Mouse (Mus musculus) NIH3T3 (cell line): Measurements from ENCODE around the gene Slc35e3.
"Not testable (repeated sequence)": the region's sequence is repeated elsewhere in the genome, so short reads cannot be mapped to it uniquely, and the experiment has no call there.

Source experiments
- DNase-seq: peaks from one replicate; pipeline ENCODE4 v3.0.0-alpha.2; 2012; ENCODE audit warnings: low read depth

The Slc35e3 gene

GRCm38 (mm10) chr10:117762281-117762830 lies 16.2 kb upstream of the Slc35e3 start:
- no peak for DNase-seq

GRCm38 (mm10) chr10:117761551-117761950 lies 15.4 kb upstream of the Slc35e3 start:
- DNase-seq = no peak

- no peak for DNase-seq
Observed at GRCm38 (mm10) chr10:117760831-117761335, 14.7 kb upstream of the Slc35e3 start.

GRCm38 (mm10) chr10:117759844-117760630 lies 13.9 kb upstream of the Slc35e3 start:
- no peak for DNase-seq

- DNase-seq = no peak
Observed at GRCm38 (mm10) chr10:117758749-117759727, 12.9 kb upstream of the Slc35e3 start.

- not testable (repeated sequence) for DNase-seq
Observed at GRCm38 (mm10) chr10:117758344-117758743, 12.2 kb upstream of the Slc35e3 start.

GRCm38 (mm10) chr10:117757796-117758342 lies 11.7 kb upstream of the Slc35e3 start:
- DNase-seq = no peak

- no peak for DNase-seq
Observed at GRCm38 (mm10) chr10:117757259-117757658, 11.1 kb upstream of the Slc35e3 start.

- no peak for DNase-seq
Observed at GRCm38 (mm10) chr10:117756784-117757183, 10.6 kb upstream of the Slc35e3 start.

- no peak for DNase-seq
Observed at GRCm38 (mm10) chr10:117755799-117756467, 9.8 kb upstream of the Slc35e3 start.

GRCm38 (mm10) chr10:117755086-117755798 lies 9.1 kb upstream of the Slc35e3 start:
- no peak for DNase-seq

- no peak for DNase-seq
Observed at GRCm38 (mm10) chr10:117754609-117754940, 8.4 kb upstream of the Slc35e3 start.

- no peak for DNase-seq
Observed at GRCm38 (mm10) chr10:117753711-117754608, 7.8 kb upstream of the Slc35e3 start.

- no peak for DNase-seq
Observed at GRCm38 (mm10) chr10:117752851-117753647, 6.9 kb upstream of the Slc35e3 start.

- DNase-seq = no peak
Observed at GRCm38 (mm10) chr10:117752304-117752821, 6.2 kb upstream of the Slc35e3 start.

- no peak for DNase-seq
Observed at GRCm38 (mm10) chr10:117751744-117752143, 5.6 kb upstream of the Slc35e3 start.

GRCm38 (mm10) chr10:117751282-117751610 lies 5.1 kb upstream of the Slc35e3 start:
- no peak for DNase-seq

- DNase-seq = no peak
Observed at GRCm38 (mm10) chr10:117750529-117751281, 4.5 kb upstream of the Slc35e3 start.
